Mouse (Mus musculus): ENCODE results near the gene Crispld2. TPM values are rescaled to one million over a fixed set of nuclear protein-coding genes. Genes with fewer than 3 reads are reported as not detected.

Gene Crispld2
- total and polyA plus RNA-seq, 3 experiments = 1.7 to 2.2 TPM; not detected in 1

GRCm38 (mm10) chr8:120012491-120012890 is 20.3 kb downstream of the Crispld2 start:
- no peak for DNase-seq (ENCODE audit: low read depth, low spot score)
- H3K9me3 ChIP-seq (replicated peaks; ENCODE audit: insufficient read depth, low read length) = no peaks in the 10 kb centered on the region
- no peaks in the 10 kb centered on the region for H3K79me2 ChIP-seq (ENCODE audit: control insufficient read depth, insufficient read depth, low read length, poor library complexity)
- H3K27me3 ChIP-seq (ENCODE audit: control insufficient read depth in 1 of 2, insufficient read depth in 2 of 2, low read length in 2 of 2) = no peaks in the 10 kb centered on the region; a peak in 2 of 4 replicates
- no peak overlapping the region for H3K9ac ChIP-seq (ENCODE audit: control insufficient read depth, low read depth, low read length, poor library complexity, severe bottlenecking)
- peaks cover 9 to 23% of the 10 kb centered on the region in 2 experiments for H3K4me1 ChIP-seq (ENCODE audit: control insufficient read depth in 1 of 2, insufficient read depth in 2 of 2, low read length in 2 of 2)
- TF ChIP-seq POLR2A (IDR thresholded peaks at IDR 0.05; ENCODE audit: control insufficient read depth in 1 of 2, insufficient read depth in 1 of 2, low read depth in 1 of 2, low read length in 2 of 2, poor library complexity in 1 of 2) (no peak), CHD1 (IDR thresholded peaks at IDR 0.05; ENCODE audit: low read depth, low read length) (no peak), CHD2 (IDR thresholded peaks at IDR 0.05; ENCODE audit: low read length) (no peak), UBTF (IDR thresholded peaks at IDR 0.05; ENCODE audit: borderline replicate concordance, insufficient read depth, low read depth, low read length) (no peak)
- H3K36me3 ChIP-seq (ENCODE audit: control insufficient read depth in 1 of 2, insufficient read depth in 2 of 2, low read length in 2 of 2) = peaks cover 0 to 12% of the 10 kb centered on the region in 2 experiments; a peak in 2 of 4 replicates
- no peak overlapping the region for H3K4me3 ChIP-seq (ENCODE audit: control insufficient read depth in 1 of 2, insufficient read depth in 1 of 2, low read depth in 2 of 2, low read length in 2 of 2)
- no peak overlapping the region for H3K27ac ChIP-seq (ENCODE audit: control insufficient read depth, low read depth, low read length)

DNA sequence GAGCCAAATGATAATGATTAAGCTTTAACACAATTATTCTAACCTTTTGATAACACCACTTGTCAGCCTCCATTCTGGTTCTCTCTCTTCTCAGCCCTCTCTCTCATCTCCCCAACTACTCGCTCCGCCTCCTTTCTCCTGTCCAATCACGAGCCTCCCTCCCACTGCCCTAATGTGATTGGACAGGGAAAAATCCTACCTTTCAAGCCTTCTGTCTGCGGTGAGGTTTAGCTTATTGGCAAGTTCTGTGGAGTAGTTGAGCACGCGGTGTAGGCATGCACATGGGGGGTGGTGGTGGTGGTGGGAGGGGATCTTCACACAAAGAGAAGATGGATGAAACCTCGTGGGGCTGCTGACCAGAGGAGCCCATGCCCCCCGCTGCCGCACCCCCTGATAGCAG is 20.7 kb downstream of the Crispld2 start:
- H3K36me3 ChIP-seq (ENCODE audit: control insufficient read depth in 1 of 2, insufficient read depth in 2 of 2, low read length in 2 of 2) = peaks cover 0 to 12% of the 10 kb centered on the region in 2 experiments; a peak in 2 of 4 replicates
- DNase-seq (ENCODE audit: low read depth, low spot score) = peak; percentile 91
- H3K27ac ChIP-seq (ENCODE audit: control insufficient read depth, low read depth, low read length) = no peak overlapping the region
- H3K4me3 ChIP-seq (ENCODE audit: control insufficient read depth in 1 of 2, insufficient read depth in 1 of 2, low read depth in 2 of 2, low read length in 2 of 2) = peak overlapping the region in 1 of 2 experiments; percentile 1; a peak in 1 of 4 replicates
- no peaks in the 10 kb centered on the region for H3K9me3 ChIP-seq (replicated peaks; ENCODE audit: insufficient read depth, low read length)
- H3K79me2 ChIP-seq (ENCODE audit: control insufficient read depth, insufficient read depth, low read length, poor library complexity) = no peaks in the 10 kb centered on the region
- peaks cover 9 to 23% of the 10 kb centered on the region in 2 experiments for H3K4me1 ChIP-seq (ENCODE audit: control insufficient read depth in 1 of 2, insufficient read depth in 2 of 2, low read length in 2 of 2)
- peak overlapping the region; percentile 30 for H3K9ac ChIP-seq (ENCODE audit: control insufficient read depth, low read depth, low read length, poor library complexity, severe bottlenecking)
- no peaks in the 10 kb centered on the region; a peak in 2 of 4 replicates for H3K27me3 ChIP-seq (ENCODE audit: control insufficient read depth in 1 of 2, insufficient read depth in 2 of 2, low read length in 2 of 2)
- no peak for TF ChIP-seq ZMIZ1 (IDR thresholded peaks at IDR 0.05; ENCODE audit: low read depth, low read length)
- no peak for TF ChIP-seq TCF12 (IDR thresholded peaks at IDR 0.05; ENCODE audit: low read depth, low read length)
- TF ChIP-seq TAL1 (IDR thresholded peaks at IDR 0.05; ENCODE audit: low read length) = no peak
- TF ChIP-seq BHLHE40 (IDR thresholded peaks at IDR 0.05; ENCODE audit: borderline replicate concordance, low read depth, low read length) = no peak
- no peak for TF ChIP-seq GATA1 (IDR thresholded peaks at IDR 0.05; ENCODE audit: low read depth, low read length)
- peak; percentile 66; the same call in 1 of the 2 replicates for TF ChIP-seq TBP (IDR thresholded peaks at IDR 0.05; ENCODE audit: low read depth, low read length)
- TF ChIP-seq MAZ (IDR thresholded peaks at IDR 0.05; ENCODE audit: low read depth, low read length) = no peak
- TF ChIP-seq ZNF384 (IDR thresholded peaks at IDR 0.05; ENCODE audit: low read depth, low read length) = no peak
- peak; percentile 66; the same call in 1 of the 2 replicates for TF ChIP-seq MAX (IDR thresholded peaks at IDR 0.05; ENCODE audit: low read length)
- TF ChIP-seq MYC (IDR thresholded peaks at IDR 0.05; ENCODE audit: low read depth, low read length) = peak; percentile 75
- no peak for TF ChIP-seq ELF1 (IDR thresholded peaks at IDR 0.05; ENCODE audit: low read depth, low read length)
- peak; percentile 64 for TF ChIP-seq MXI1 (IDR thresholded peaks at IDR 0.05; ENCODE audit: low read depth, low read length)
- TF ChIP-seq NELFE (IDR thresholded peaks at IDR 0.05; ENCODE audit: low read depth, low read length) = 0 out of 2 replicates have a peak, but pooled peaks have one; percentile 33
- no peak for TF ChIP-seq RCOR1 (IDR thresholded peaks at IDR 0.05; ENCODE audit: low read depth, low read length)
- TF ChIP-seq POLR2A (IDR thresholded peaks at IDR 0.05; ENCODE audit: control insufficient read depth in 1 of 2, insufficient read depth in 1 of 2, low read depth in 1 of 2, low read length in 2 of 2, poor library complexity in 1 of 2) = peak; percentile 24 to 73; a peak in 2 of 4 replicates
- TF ChIP-seq SMC3 (IDR thresholded peaks at IDR 0.05; ENCODE audit: low read depth, low read length) = no peak
- TF ChIP-seq CTCF (IDR thresholded peaks at IDR 0.05 in 2 of 3, conservative IDR thresholded peaks at IDR 0.05 in 1 of 3; ENCODE audit: control insufficient read depth in 1 of 3, insufficient read depth in 1 of 3, low read depth in 2 of 3, low read length in 3 of 3, poor library complexity in 1 of 3, severe bottlenecking in 1 of 3) = no peak
- TF ChIP-seq MAFK (IDR thresholded peaks at IDR 0.05; ENCODE audit: borderline replicate concordance, low read depth, low read length) = no peak
- TF ChIP-seq JUND (IDR thresholded peaks at IDR 0.05; ENCODE audit: low read depth, low read length) = no peak
- peak; percentile 35; the same call in 1 of the 2 replicates for TF ChIP-seq SIN3A (IDR thresholded peaks at IDR 0.05; ENCODE audit: low read length)
- TF ChIP-seq MEF2A (IDR thresholded peaks at IDR 0.05; ENCODE audit: extremely low read depth, insufficient replicate concordance, low read depth, low read length, poor library complexity, severe bottlenecking) = no peak
- TF ChIP-seq E2F4 (IDR thresholded peaks at IDR 0.05; ENCODE audit: borderline replicate concordance, low read depth, low read length) = no peak
- TF ChIP-seq USF2 (IDR thresholded peaks at IDR 0.05; ENCODE audit: borderline replicate concordance in 1 of 2, insufficient read depth in 1 of 2, low read depth in 1 of 2, low read length in 2 of 2) = no peak
- no peak for TF ChIP-seq RAD21 (IDR thresholded peaks at IDR 0.05; ENCODE audit: low read depth, low read length)
- TF ChIP-seq EP300 (IDR thresholded peaks at IDR 0.05; ENCODE audit: low read depth in 1 of 2, low read length in 2 of 2) = no peak
- TF ChIP-seq CHD2 (IDR thresholded peaks at IDR 0.05; ENCODE audit: low read length) = no peak
- no peak for TF ChIP-seq MYB (IDR thresholded peaks at IDR 0.05; ENCODE audit: low read depth, low read length)
- TF ChIP-seq POLR2AphosphoS5 (IDR thresholded peaks at IDR 0.05; ENCODE audit: borderline replicate concordance, low read depth, low read length) = no peak
- no peak for TF ChIP-seq UBTF (IDR thresholded peaks at IDR 0.05; ENCODE audit: borderline replicate concordance, insufficient read depth, low read depth, low read length)
- TF ChIP-seq GABPA (IDR thresholded peaks at IDR 0.05; ENCODE audit: low read depth, low read length) = no peak

All from MEL (cell line).